Mouse (Mus musculus): Measurements from ENCODE around the gene Coro1a. TPM values are rescaled to one million over a fixed set of nuclear protein-coding genes. Genes with fewer than 3 reads are reported as not detected.

The Coro1a gene
- polyA plus RNA-seq (2015; fragmentation: Nextera tagmentation; extraction: Ambion mirVana) = 33.3 and 35.8 TPM in 2 replicates

DNA sequence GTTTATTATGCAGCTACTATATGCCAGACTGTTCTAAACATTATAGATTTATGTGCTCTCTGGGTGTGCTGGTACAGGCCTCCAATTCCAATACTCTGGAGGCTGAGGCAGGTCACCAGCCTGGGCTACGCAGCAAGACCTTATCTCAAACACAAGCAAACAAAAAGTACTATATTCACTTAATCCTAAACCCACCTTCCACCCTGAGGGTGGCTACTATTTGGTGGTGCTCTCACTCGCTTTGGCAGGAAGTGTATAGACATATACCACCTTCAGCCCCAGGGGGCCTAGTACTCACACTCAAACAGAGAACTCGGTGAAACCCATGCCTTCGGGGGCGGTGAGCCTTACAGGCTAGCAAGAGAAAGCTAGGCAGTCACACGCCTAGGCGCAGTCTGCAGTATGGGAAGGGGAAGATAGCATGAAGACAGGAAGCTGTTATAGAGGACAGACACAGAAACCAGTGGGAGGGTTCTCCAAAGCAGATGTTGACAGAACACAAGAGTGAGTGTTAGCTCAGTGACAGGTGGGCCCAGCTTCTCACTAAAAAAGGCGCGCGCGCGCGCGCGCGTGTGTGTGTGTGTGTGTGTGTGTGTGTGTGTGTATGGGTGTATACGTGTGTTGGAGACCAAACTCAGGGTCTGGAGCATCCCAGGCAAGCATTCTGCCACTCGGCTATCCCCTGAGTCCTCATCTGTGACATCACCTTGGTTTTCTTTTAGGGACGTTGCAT lies at the start of gene Coro1a:
TSS of gene Coro1a (minus strand) at position 346 of the 733 bp plus-strand sequence.
- no peak for ATAC-seq (ENCODE audit: insufficient number of reproducible peaks, insufficient read depth, low FRiP score, low TSS enrichment, low read depth)
- no peak within 1 kb of the TSS for H3K4me2 ChIP-seq
- no peak within 1 kb of the TSS for H3K27ac ChIP-seq
- H3K36me3 ChIP-seq = no peaks in the 10 kb centered on the region
- H3K9me3 ChIP-seq = 0 out of 2 replicates have a peak, but pooled peaks cover 3% of the 10 kb centered on the region
- peaks cover 35% of the 10 kb centered on the region for H3K27me3 ChIP-seq
- peaks cover 13% of the 10 kb centered on the region for H3K4me1 ChIP-seq
- H3K9ac ChIP-seq = no peak within 1 kb of the TSS
- 88% methylated on average over 19 of the region's 19 CpGs for WGBS
- no peak within 1 kb of the TSS for H3K4me3 ChIP-seq

DNA sequence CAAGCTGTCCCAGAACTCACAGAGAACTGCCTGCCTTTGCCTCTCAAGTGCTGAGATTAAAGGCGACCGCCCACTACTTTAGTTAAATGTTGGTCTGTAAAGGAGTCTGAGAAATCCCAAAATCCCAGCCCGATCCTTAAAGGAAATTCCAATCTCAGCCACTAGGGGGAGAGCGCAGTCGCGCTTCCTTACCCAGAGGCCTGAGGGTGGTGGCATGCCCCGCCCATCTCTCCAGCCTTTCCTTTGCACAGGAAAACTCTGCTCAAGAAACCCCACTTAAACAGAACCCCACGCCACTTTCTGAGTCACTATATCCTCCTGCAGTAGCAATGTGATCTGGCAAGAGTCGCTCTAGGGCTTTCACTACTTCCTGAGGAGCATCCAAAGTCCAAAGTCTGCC lies 47.3 kb upstream of the Coro1a start:
- H3K4me1 ChIP-seq = peaks cover 4% of the 10 kb centered on the region; the same call in 1 of the 2 replicates
- no peaks in the 10 kb centered on the region for H3K27me3 ChIP-seq
- 2% methylated on average over 9 of the region's 9 CpGs for WGBS
- no peaks in the 10 kb centered on the region for H3K9me3 ChIP-seq
- H3K36me3 ChIP-seq = no peaks in the 10 kb centered on the region
- H3K4me3 ChIP-seq = no peak overlapping the region
- H3K9ac ChIP-seq = peak overlapping the region; percentile 61
- peak overlapping the region; percentile 39 for H3K4me2 ChIP-seq
- 0 out of 2 replicates have a peak, but pooled peaks have one; percentile 57 for ATAC-seq (ENCODE audit: insufficient number of reproducible peaks, insufficient read depth, low FRiP score, low TSS enrichment, low read depth)
- H3K27ac ChIP-seq = peak overlapping the region; percentile 53; the same call in 1 of the 2 replicates

GRCm38 (mm10) chr7:126749582-126750343 lies 42.2 kb upstream of the Coro1a start:
- Histone ChIP-seq H3K4me1 (peaks cover 9% of the 10 kb centered on the region; the same call in 1 of the 2 replicates), H3K9ac (no peak overlapping the region), H3K27me3 (no peaks in the 10 kb centered on the region), H3K36me3 (no peaks in the 10 kb centered on the region), H3K9me3 (no peaks in the 10 kb centered on the region), H3K4me2 (no peak overlapping the region), H3K4me3 (no peak overlapping the region), H3K27ac (no peak overlapping the region)
- 97% methylated on average over 17 of the region's 17 CpGs for WGBS
- ATAC-seq (ENCODE audit: insufficient number of reproducible peaks, insufficient read depth, low FRiP score, low TSS enrichment, low read depth) = no peak

- Histone ChIP-seq H3K9ac (0 out of 2 replicates have a peak overlapping the region, but pooled peaks have one; percentile 11), H3K27me3 (no peaks in the 10 kb centered on the region), H3K9me3 (no peaks in the 10 kb centered on the region), H3K36me3 (no peaks in the 10 kb centered on the region), H3K4me3 (no peak overlapping the region), H3K4me1 (peaks cover 9% of the 10 kb centered on the region; the same call in 1 of the 2 replicates), H3K27ac (0 out of 2 replicates have a peak overlapping the region, but pooled peaks have one; percentile 33), H3K4me2 (no peak overlapping the region)
- ATAC-seq (ENCODE audit: insufficient number of reproducible peaks, insufficient read depth, low FRiP score, low TSS enrichment, low read depth) = no peak
- 71% methylated on average over 7 of the region's 7 CpGs for WGBS
Measured at GRCm38 (mm10) chr7:126748824-126749223, 41.2 kb upstream of the Coro1a start.

- 27% methylated on average over 6 of the region's 6 CpGs for WGBS
- no peak for ATAC-seq (ENCODE audit: insufficient number of reproducible peaks, insufficient read depth, low FRiP score, low TSS enrichment, low read depth)
- no peaks in the 10 kb centered on the region for H3K36me3 ChIP-seq
- H3K27me3 ChIP-seq = no peaks in the 10 kb centered on the region
- H3K27ac ChIP-seq = no peak overlapping the region
- no peak overlapping the region for H3K4me3 ChIP-seq
- no peak overlapping the region for H3K4me2 ChIP-seq
- no peaks in the 10 kb centered on the region for H3K9me3 ChIP-seq
- H3K9ac ChIP-seq = 0 out of 2 replicates have a peak overlapping the region, but pooled peaks have one; percentile 1
- H3K4me1 ChIP-seq = peaks cover 9% of the 10 kb centered on the region; the same call in 1 of the 2 replicates
Measured at GRCm38 (mm10) chr7:126746798-126747197, 39.2 kb upstream of the Coro1a start.

- Histone ChIP-seq H3K9ac (no peak overlapping the region), H3K4me1 (peaks cover 9% of the 10 kb centered on the region; the same call in 1 of the 2 replicates)
- 88% methylated on average over 12 of the region's 12 CpGs for WGBS
Measured at GRCm38 (mm10) chr7:126746066-126746465, 38.5 kb upstream of the Coro1a start.

DNA sequence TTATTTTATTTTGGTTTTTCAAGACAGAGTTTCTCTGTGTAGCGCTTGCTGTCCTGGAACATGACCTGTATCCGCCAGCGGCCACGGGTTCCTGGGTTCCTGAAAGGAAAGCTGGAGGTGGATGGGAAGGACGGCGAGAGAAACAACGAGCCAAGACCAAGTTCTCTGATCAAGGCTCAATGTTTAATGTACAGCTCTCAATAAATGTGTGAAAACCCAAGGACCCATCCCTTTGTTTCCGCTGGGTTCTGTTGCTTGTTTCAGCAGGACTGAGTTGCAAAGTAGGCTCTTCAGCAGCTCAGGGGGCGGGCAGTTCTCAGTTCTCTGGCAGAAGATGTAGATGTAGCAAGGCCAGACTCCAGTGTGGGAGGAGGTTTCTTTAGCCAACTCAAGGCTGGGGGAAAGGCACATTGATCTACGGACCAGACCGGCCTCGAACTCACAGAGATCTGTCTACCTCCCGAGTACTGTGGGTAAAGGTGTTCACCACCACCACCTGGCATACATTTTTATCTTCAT lies 34.4 kb upstream of the Coro1a start:
- H3K4me1 ChIP-seq = peaks cover 4% of the 10 kb centered on the region; the same call in 1 of the 2 replicates
- H3K9ac ChIP-seq = no peak overlapping the region
- no peaks in the 10 kb centered on the region for H3K36me3 ChIP-seq
- H3K27me3 ChIP-seq = no peaks in the 10 kb centered on the region
- 87% methylated on average over 13 of the region's 13 CpGs for WGBS
- no peak overlapping the region for H3K4me2 ChIP-seq
- H3K27ac ChIP-seq = no peak overlapping the region
- ATAC-seq (ENCODE audit: insufficient number of reproducible peaks, insufficient read depth, low FRiP score, low TSS enrichment, low read depth) = no peak
- H3K9me3 ChIP-seq = no peaks in the 10 kb centered on the region
- H3K4me3 ChIP-seq = no peak overlapping the region

More at GRCm38 (mm10) chr7:126746066-126746465, 38.5 kb upstream of the Coro1a start:
- no peak overlapping the region for H3K27ac ChIP-seq
- no peak overlapping the region for H3K4me2 ChIP-seq
- H3K36me3 ChIP-seq = no peaks in the 10 kb centered on the region
- H3K9me3 ChIP-seq = no peaks in the 10 kb centered on the region
- no peaks in the 10 kb centered on the region for H3K27me3 ChIP-seq
- no peak overlapping the region for H3K4me3 ChIP-seq
- no peak for ATAC-seq (ENCODE audit: insufficient number of reproducible peaks, insufficient read depth, low FRiP score, low TSS enrichment, low read depth)

DNA sequence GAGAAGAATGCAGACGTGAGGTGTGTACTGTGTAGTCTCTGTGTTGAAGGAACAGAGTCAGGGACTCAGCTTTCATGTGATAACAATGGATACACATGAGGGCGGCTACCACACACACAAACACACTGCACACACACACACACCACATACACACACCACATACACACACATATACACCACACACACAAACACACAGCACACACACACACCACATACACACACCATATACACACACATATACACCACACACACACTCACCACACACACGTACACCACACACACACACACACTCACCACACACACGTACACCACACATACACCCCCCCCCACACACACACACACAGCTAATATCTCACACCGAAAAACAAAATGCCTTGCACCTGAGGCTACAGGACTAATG lies 33.9 kb upstream of the Coro1a start:
- H3K4me1 ChIP-seq = peaks cover 4% of the 10 kb centered on the region; the same call in 1 of the 2 replicates
- H3K27ac ChIP-seq = no peak overlapping the region
- no peaks in the 10 kb centered on the region for H3K27me3 ChIP-seq
- no peak overlapping the region for H3K4me3 ChIP-seq
- no peaks in the 10 kb centered on the region for H3K9me3 ChIP-seq
- 81% methylated on average over 5 of the region's 5 CpGs for WGBS
- H3K9ac ChIP-seq = no peak overlapping the region
- no peak for ATAC-seq (ENCODE audit: insufficient number of reproducible peaks, insufficient read depth, low FRiP score, low TSS enrichment, low read depth)
- H3K4me2 ChIP-seq = no peak overlapping the region
- H3K36me3 ChIP-seq = no peaks in the 10 kb centered on the region

DNA sequence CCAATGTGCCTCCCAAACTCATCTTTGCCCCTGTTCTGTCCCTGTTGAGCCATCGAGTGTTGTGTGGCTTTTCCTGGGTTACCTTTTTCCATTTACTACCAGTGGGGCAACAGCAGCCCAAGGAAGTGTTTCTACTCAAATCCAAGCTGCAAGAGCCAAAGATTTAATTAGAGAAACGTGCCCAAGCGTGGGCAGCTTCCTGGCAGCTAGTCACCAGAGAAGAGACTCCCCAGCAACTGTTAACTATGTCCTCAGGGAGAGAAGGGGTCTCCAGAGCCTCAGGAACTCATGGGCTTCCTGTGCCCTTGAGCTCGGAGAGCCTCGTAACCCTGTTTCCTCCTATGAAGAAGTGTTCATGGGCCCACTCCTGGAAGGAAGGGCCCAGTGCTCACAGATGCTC lies 33.4 kb upstream of the Coro1a start:
- H3K4me3 ChIP-seq = no peak overlapping the region
- no peaks in the 10 kb centered on the region for H3K9me3 ChIP-seq
- H3K4me1 ChIP-seq = peaks cover 1% of the 10 kb centered on the region; the same call in 1 of the 2 replicates
- no peak overlapping the region for H3K27ac ChIP-seq
- H3K9ac ChIP-seq = no peak overlapping the region
- ATAC-seq (ENCODE audit: insufficient number of reproducible peaks, insufficient read depth, low FRiP score, low TSS enrichment, low read depth) = no peak
- 65% methylated on average over 5 of the region's 5 CpGs for WGBS
- H3K36me3 ChIP-seq = no peaks in the 10 kb centered on the region
- no peak overlapping the region for H3K4me2 ChIP-seq
- H3K27me3 ChIP-seq = no peaks in the 10 kb centered on the region

GRCm38 (mm10) chr7:126740132-126740735 lies 32.6 kb upstream of the Coro1a start:
- WGBS = 81% methylated on average over 13 of the region's 13 CpGs
- no peaks in the 10 kb centered on the region for H3K4me1 ChIP-seq
- no peak overlapping the region for H3K4me2 ChIP-seq
- no peaks in the 10 kb centered on the region for H3K36me3 ChIP-seq
- no peak overlapping the region for H3K9ac ChIP-seq
- no peak overlapping the region for H3K27ac ChIP-seq
- no peak for ATAC-seq (ENCODE audit: insufficient number of reproducible peaks, insufficient read depth, low FRiP score, low TSS enrichment, low read depth)
- no peaks in the 10 kb centered on the region for H3K9me3 ChIP-seq
- H3K4me3 ChIP-seq = no peak overlapping the region
- H3K27me3 ChIP-seq = no peaks in the 10 kb centered on the region

DNA sequence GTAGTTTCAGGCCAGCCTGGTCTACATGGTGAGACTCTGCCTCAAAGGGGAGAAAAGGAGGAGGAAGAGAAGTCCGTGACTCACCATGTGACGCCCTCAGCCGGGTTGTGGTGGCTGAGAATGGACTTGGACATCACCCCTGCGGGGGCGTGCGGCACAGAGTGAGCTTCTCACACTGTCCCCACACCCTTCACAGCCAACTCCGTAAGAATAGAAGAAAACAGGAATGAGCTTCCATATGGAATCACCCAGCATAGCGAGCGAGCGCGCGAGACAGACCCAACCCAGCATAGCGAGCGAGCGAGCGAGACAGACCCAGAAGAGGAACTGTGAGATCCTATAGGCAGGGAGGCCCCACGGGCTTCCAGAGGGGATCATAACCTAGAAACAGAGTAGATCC lies 32.0 kb upstream of the Coro1a start:
- 87% methylated on average over 17 of the region's 17 CpGs for WGBS
- H3K4me1 ChIP-seq = no peaks in the 10 kb centered on the region
- no peaks in the 10 kb centered on the region for H3K27me3 ChIP-seq
- H3K27ac ChIP-seq = no peak overlapping the region
- H3K9me3 ChIP-seq = no peaks in the 10 kb centered on the region
- no peak overlapping the region for H3K9ac ChIP-seq
- ATAC-seq (ENCODE audit: insufficient number of reproducible peaks, insufficient read depth, low FRiP score, low TSS enrichment, low read depth) = no peak
- H3K4me2 ChIP-seq = no peak overlapping the region
- no peak overlapping the region for H3K4me3 ChIP-seq
- no peaks in the 10 kb centered on the region for H3K36me3 ChIP-seq

All from embryonic facial prominence, embryonic 13.5 days (tissue).